Mouse (Mus musculus) A20 (cell line): ENCODE data around the gene Cdhr4.

Source experiments
- DNase-seq: peaks from one replicate; pipeline ENCODE4 v3.0.0-alpha.2; 2011; ENCODE audit warnings: low read depth, low spot score

Gene Cdhr4

GRCm38 (mm10) chr9:107992197-107992596, at the start of gene Cdhr4:
Gene Cdhr4, plus strand, starts transcription at chr9:107992497.
- no peak for DNase-seq

- DNase-seq, result peak; percentile 18
These were observed 44.8 kb upstream of the Cdhr4 start for GRCm38 (mm10) chr9:107947241-107948194.

GRCm38 (mm10) chr9:107949184-107949921, 42.9 kb upstream of the Cdhr4 start:
- no peak for DNase-seq

- DNase-seq, result no peak
These were observed 42.4 kb upstream of the Cdhr4 start, which contains the start of gene Traip for GRCm38 (mm10) chr9:107949922-107950235. Gene Traip, plus strand, starts transcription at chr9:107950136.

GRCm38 (mm10) chr9:107950460-107951355, 41.6 kb upstream of the Cdhr4 start:
- peak; percentile 82 for DNase-seq

- no peak for DNase-seq
These were observed 36.5 kb upstream of the Cdhr4 start for GRCm38 (mm10) chr9:107955613-107956289.

- DNase-seq, result no peak
These were observed 35.2 kb upstream of the Cdhr4 start for GRCm38 (mm10) chr9:107957141-107957540.

GRCm38 (mm10) chr9:107959896-107960295, 32.4 kb upstream of the Cdhr4 start:
- DNase-seq, result no peak

- DNase-seq, result peak; percentile 36
These were observed 31.4 kb upstream of the Cdhr4 start for GRCm38 (mm10) chr9:107960928-107961327.

- DNase-seq, result no peak
These were observed 30.9 kb upstream of the Cdhr4 start for GRCm38 (mm10) chr9:107961351-107961762.

- no peak for DNase-seq
These were observed 30.4 kb upstream of the Cdhr4 start for GRCm38 (mm10) chr9:107961881-107962280.

GRCm38 (mm10) chr9:107962916-107963315, 29.4 kb upstream of the Cdhr4 start:
- no peak for DNase-seq

GRCm38 (mm10) chr9:107963700-107964099, 28.6 kb upstream of the Cdhr4 start:
- peak; percentile 74 for DNase-seq

- no peak for DNase-seq
These were observed 27.6 kb upstream of the Cdhr4 start for GRCm38 (mm10) chr9:107964681-107965080.

GRCm38 (mm10) chr9:107966676-107967075, 25.6 kb upstream of the Cdhr4 start:
- DNase-seq, result no peak

- DNase-seq, result no peak
These were observed 24.9 kb upstream of the Cdhr4 start for GRCm38 (mm10) chr9:107967437-107967836.

- no peak for DNase-seq
These were observed 23.8 kb upstream of the Cdhr4 start for GRCm38 (mm10) chr9:107968531-107968930.

GRCm38 (mm10) chr9:107970311-107970710, 22.0 kb upstream of the Cdhr4 start:
- DNase-seq, result no peak

GRCm38 (mm10) chr9:107971690-107972541, 20.4 kb upstream of the Cdhr4 start:
- no peak for DNase-seq
